ENCODE assay signal across 10 mouse cellular contexts in the genomic region with DNA sequence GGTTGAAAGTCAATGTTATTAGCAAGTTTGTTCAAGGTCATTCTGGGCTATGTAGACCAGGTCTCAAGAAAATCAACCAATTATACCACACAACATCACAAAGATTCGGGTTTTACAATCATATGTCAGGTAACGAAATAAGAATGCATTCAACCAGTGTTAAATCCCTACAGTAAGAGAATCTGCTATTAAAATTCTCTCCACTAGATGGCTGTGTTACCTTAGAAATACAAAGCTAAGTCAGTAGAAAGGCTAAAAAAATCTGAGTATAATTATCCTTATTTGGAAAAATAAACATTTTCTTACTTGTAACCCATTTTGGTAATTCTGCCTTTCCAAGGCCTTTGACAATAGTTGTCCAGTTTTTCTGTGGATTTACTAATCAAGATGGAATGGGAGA. TPM values are rescaled to one million over a fixed set of nuclear protein-coding genes. Genes with fewer than 3 reads are reported as not detected.
DNase-seq lines count a peak whose midpoint lies in the region; ATAC-seq and TF ChIP-seq lines count a peak whose summit lies in the region.
"Had no signal": no experiment of that assay in that cellular context is flagged by ENCODE, and none has a peak within 500 bp of the region (broad histone marks: within the 10 kb centered on the region; RNA-seq: fewer than 3 reads in every experiment).

No protein-coding gene starts in this region.

- ATAC-seq in kidney, embryonic 14.5 days (ENCODE audit: low FRiP score, low TSS enrichment): no peak
- peak; percentile 55; the same call in 1 of the 2 replicates for ATAC-seq in forebrain, embryonic 15.5 days (replicated peaks)

- H3K27ac ChIP-seq in kidney, adult 2 months (ENCODE audit: insufficient read depth, low read depth, low read length): no peak overlapping the region
- H3K27ac ChIP-seq in kidney, embryonic 14.5 days (ENCODE audit: low read depth, low read length): no peak overlapping the region
- H3K27ac ChIP-seq in forebrain, embryonic 15.5 days (replicated peaks): no peak overlapping the region
- H3K27ac ChIP-seq: limb, embryonic 12.5 days had no signal

- no peak overlapping the region for H3K4me3 ChIP-seq in kidney, adult 2 months (ENCODE audit: insufficient read depth, low read depth, low read length)
- H3K4me3 ChIP-seq in kidney, embryonic 14.5 days (ENCODE audit: low read length): no peak overlapping the region
- no peak overlapping the region for H3K4me3 ChIP-seq in forebrain, embryonic 15.5 days
- H3K4me3 ChIP-seq: limb, embryonic 12.5 days had no signal

- TF ChIP-seq CTCF in kidney, adult 2 months (conservative IDR thresholded peaks at IDR 0.05; ENCODE audit: insufficient read depth, insufficient read length, low read depth, low read length): no peak

- no peak for TF ChIP-seq POLR2A in kidney, adult 2 months (IDR thresholded peaks at IDR 0.05; ENCODE audit: low read depth, low read length)

- H3K9me3 ChIP-seq in kidney, embryonic 14.5 days (ENCODE audit: control insufficient read depth, low read length): no peaks in the 10 kb centered on the region
- H3K9me3 ChIP-seq in forebrain, embryonic 15.5 days: no peaks in the 10 kb centered on the region
- H3K9me3 ChIP-seq: limb, embryonic 12.5 days had no signal

- H3K9ac ChIP-seq in kidney, embryonic 14.5 days (ENCODE audit: low read depth, low read length): no peak overlapping the region
- no peak overlapping the region for H3K9ac ChIP-seq in forebrain, embryonic 15.5 days (replicated peaks)
- H3K9ac ChIP-seq: limb, embryonic 12.5 days had no signal

- DNase-seq in kidney, adult 2 months: peak; percentile 14
- DNase-seq in 3T3-L1 (ENCODE audit: low read depth, low spot score): peak; percentile 46
- peak; percentile 23 for DNase-seq in CD4-positive, CD25-positive, alpha-beta regulatory T cell, adult 2 months (ENCODE audit: low read depth, low spot score)
- DNase-seq in left cerebral cortex, postnatal 36 days (ENCODE audit: low spot score in 2 of 2): no peak
- no peak for DNase-seq in adrenal gland, adult 2 months
- DNase-seq: kidney, postnatal 25 days; thymus, postnatal 25 days had no signal

- intact Hi-C loops in left cerebral cortex, postnatal 36 days (cut with DNase I): loop anchor here (10.0 kb wide), 2 partner anchors 188 to 948 kb away; no protein-coding TSS in a partner anchor

- H3K27me3 ChIP-seq in kidney, adult 2 months (replicated peaks; ENCODE audit: control insufficient read depth, insufficient read depth, low read length): no peaks in the 10 kb centered on the region
- H3K27me3 ChIP-seq in kidney, embryonic 14.5 days (ENCODE audit: control insufficient read depth, insufficient read depth, low read length): no peaks in the 10 kb centered on the region
- no peaks in the 10 kb centered on the region for H3K27me3 ChIP-seq in forebrain, embryonic 15.5 days
- H3K27me3 ChIP-seq: limb, embryonic 12.5 days had no signal

- no peaks in the 10 kb centered on the region for H3K4me1 ChIP-seq in kidney, adult 2 months (ENCODE audit: control insufficient read depth, insufficient read depth, low read length)
- H3K4me1 ChIP-seq in kidney, embryonic 14.5 days (ENCODE audit: control insufficient read depth, insufficient read depth, low read length): no peaks in the 10 kb centered on the region
- no peaks in the 10 kb centered on the region for H3K4me1 ChIP-seq in forebrain, embryonic 15.5 days
- H3K4me1 ChIP-seq: limb, embryonic 12.5 days had no signal

- no peak overlapping the region for H3K4me2 ChIP-seq in kidney, embryonic 14.5 days (replicated peaks; ENCODE audit: low read depth, low read length)
- no peak overlapping the region for H3K4me2 ChIP-seq in forebrain, embryonic 15.5 days (replicated peaks)
- H3K4me2 ChIP-seq: limb, embryonic 12.5 days had no signal

- H3K36me3 ChIP-seq in kidney, adult 2 months (ENCODE audit: control insufficient read depth, insufficient read depth, low read length): no peaks in the 10 kb centered on the region
- no peaks in the 10 kb centered on the region for H3K36me3 ChIP-seq in kidney, embryonic 14.5 days (ENCODE audit: control insufficient read depth, insufficient read depth, low read length)
- H3K36me3 ChIP-seq in forebrain, embryonic 15.5 days: no peaks in the 10 kb centered on the region
- H3K36me3 ChIP-seq: limb, embryonic 12.5 days had no signal

- 12% methylated on average over 2 of the region's 2 CpGs for WGBS in kidney, adult 2 months
- WGBS in kidney, embryonic 14.5 days: 35% methylated on average over 2 of the region's 2 CpGs
- WGBS in forebrain, embryonic 15.5 days: 29% methylated on average over 2 of the region's 2 CpGs

RNA-seq across cellular contexts. Expression of gene Mtrf1l, which starts 23.2 kb away (rescaled TPM):
- 1.7 and 2.4 TPM in 2 replicates for polyA plus RNA-seq in kidney, adult 2 months (2012; rRNA removed)
- polyA plus RNA-seq in kidney, embryonic 14.5 days (2014; fragmentation: Nextera tagmentation; extraction: Ambion mirVana): 18.9 and 19.4 TPM in 2 replicates
- polyA plus RNA-seq in forebrain, embryonic 15.5 days (2015; fragmentation: Nextera tagmentation; extraction: Ambion mirVana): 11.4 and 12.7 TPM in 2 replicates
- total RNA-seq in left cerebral cortex, postnatal 36 days (2021): 10 to 100 TPM in 1 of 2 experiments, 1 to 10 TPM in 1; 5.4 to 10.6 TPM
- total RNA-seq in adrenal gland, adult 2 months (2021): 10 to 100 TPM; 10.6 to 11.4 TPM
- 3.6 and 4.6 TPM in 2 replicates for polyA plus RNA-seq in adrenal gland, adult 2 months (2012; rRNA removed)

RNA-seq across cellular contexts. Expression of gene Fbxo5, which starts 41.5 kb away (rescaled TPM):
- polyA plus RNA-seq in kidney, adult 2 months (2012; rRNA removed): 0.64 and 1.1 TPM in 2 replicates
- 79.0 and 85.1 TPM in 2 replicates for polyA plus RNA-seq in kidney, embryonic 14.5 days (2014; fragmentation: Nextera tagmentation; extraction: Ambion mirVana)
- polyA plus RNA-seq in forebrain, embryonic 15.5 days (2015; fragmentation: Nextera tagmentation; extraction: Ambion mirVana): 36.2 and 39.2 TPM in 2 replicates
- total RNA-seq in left cerebral cortex, postnatal 36 days (2021): under 1 TPM; 0.68 to 0.91 TPM
- total RNA-seq in adrenal gland, adult 2 months (2021): 1 to 10 TPM; 1.8 to 1.9 TPM
- 0.37 and 0.49 TPM in 2 replicates for polyA plus RNA-seq in adrenal gland, adult 2 months (2012; rRNA removed)

Comparison
In these comparisons a context has a peak if more than half of its experiments do, and no peak if none do; other contexts are left out.
1. RNA of gene Fbxo5, which starts 41.5 kb away (polyA plus RNA-seq): 79.0 to 85.1 TPM in kidney, embryonic 14.5 days and 36.2 to 39.2 TPM in forebrain, embryonic 15.5 days; 0.64 to 1.1 TPM in kidney, adult 2 months and 0.37 to 0.49 TPM in adrenal gland, adult 2 months; every median in the first group is over 10 times any median in the second.
2. DNase-seq: peak in kidney, adult 2 months (single experiment), 3T3-L1 (single experiment) and CD4-positive, CD25-positive, alpha-beta regulatory T cell, adult 2 months (single experiment); none in left cerebral cortex, postnatal 36 days (0 of 2) and adrenal gland, adult 2 months (single experiment).